Mouse (Mus musculus) kidney, adult 2 months (tissue): ENCODE data around the gene Cyth2.

Source experiments
- CTCF ChIP-seq: fragments of 200-500 bp; conservative IDR thresholded peaks from 2 replicates; pipeline ENCODE4 v1.5.1; 2011; ENCODE audit warnings: low read depth, mild to moderate bottlenecking, control low read depth, low read length, moderate library complexity, mixed read lengths; ENCODE audit not compliant: insufficient read depth, insufficient read length
- POLR2A ChIP-seq: fragments of 200-500 bp; IDR thresholded peaks from one replicate; pipeline ENCODE4 v1.6.1; 2011; ENCODE audit warnings: low read depth, low read length, control low read depth

DNA sequence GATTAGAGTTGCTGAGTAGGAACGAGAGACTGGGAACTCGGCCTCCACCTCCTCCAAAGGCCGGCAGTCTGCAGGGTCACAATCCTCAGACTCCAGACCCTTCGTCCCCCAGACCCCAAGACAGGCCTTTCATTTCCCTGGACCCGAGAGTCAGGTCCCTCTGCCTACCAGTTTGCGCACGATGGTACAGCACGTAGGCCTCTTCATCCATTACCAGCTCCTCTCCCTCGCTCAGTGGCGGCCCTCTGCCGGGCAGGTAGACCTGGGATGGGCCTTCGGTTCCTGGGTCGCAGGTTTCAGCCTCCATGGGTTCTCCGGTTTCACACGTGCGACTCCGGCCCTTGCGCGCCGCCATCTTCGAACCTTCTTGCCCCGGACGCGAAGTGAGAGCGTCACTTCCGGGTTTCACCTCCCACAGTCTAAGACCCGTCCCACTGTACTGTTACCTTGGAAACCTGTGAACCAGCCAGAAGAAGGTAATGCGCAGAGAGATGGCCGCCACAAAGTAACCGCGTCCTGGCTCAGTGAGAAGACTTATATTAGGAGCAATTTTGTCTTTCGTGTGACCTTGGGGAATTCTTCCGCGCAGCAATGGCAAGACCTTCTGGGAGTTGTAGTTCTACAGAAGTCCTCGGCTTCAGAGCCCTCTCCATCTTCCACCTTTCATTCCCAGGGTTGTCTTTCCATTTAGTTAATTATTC, 16.2 kb upstream of the Cyth2 start, which contains the start of gene Grwd1:
- no peak for TF ChIP-seq POLR2A
- TF ChIP-seq CTCF = no peak
